Mouse (Mus musculus) lung, embryonic 14.5 days (tissue): ENCODE results near the gene 4930444G20Rik. TPM values are rescaled to one million over a fixed set of nuclear protein-coding genes. Genes with fewer than 3 reads are reported as not detected.
"Not testable (repeated sequence)": the region's sequence is repeated elsewhere in the genome, so short reads cannot be mapped to it uniquely, and the experiment has no call there.

ENCODE experiments used
- ATAC-seq: fragments of 200-750 bp; cut with Nextera tagmentation; 2 replicates; pipeline ENCODE4 v1.8.0; 2017; ENCODE audit warnings: mild to moderate bottlenecking, moderate TSS enrichment, moderate library complexity; ENCODE audit not compliant: insufficient read depth
- DNase-seq: peaks from one replicate; pipeline ENCODE4 v3.0.0-alpha.2; 2015
- H3K27ac ChIP-seq: fragments of 300-500 bp; sonication (generic); 2 replicates; pipeline ENCODE4 v1.5.1; 2014; ENCODE audit warnings: low read depth, mild to moderate bottlenecking, moderate library complexity
- H3K27me3 ChIP-seq: fragments of 300-500 bp; sonication (generic); 2 replicates; pipeline ENCODE4 v1.6.1; 2014; ENCODE audit warnings: low read length, control low read depth; ENCODE audit not compliant: insufficient read depth
- H3K36me3 ChIP-seq: fragments of 300-500 bp; sonication (generic); 2 replicates; pipeline ENCODE4 v1.6.1; 2014; ENCODE audit warnings: control low read depth; ENCODE audit not compliant: insufficient read depth
- H3K4me1 ChIP-seq: fragments of 300-500 bp; sonication (generic); 2 replicates; pipeline ENCODE4 v1.6.1; 2014; ENCODE audit warnings: antibody characterized with exemption, control low read depth; ENCODE audit not compliant: insufficient read depth
- H3K4me2 ChIP-seq: fragments of 300-500 bp; sonication (generic); 2 replicates; pipeline ENCODE4 v1.6.1; 2014; ENCODE audit warnings: mild to moderate bottlenecking
- H3K4me3 ChIP-seq: fragments of 300-500 bp; sonication (generic); 2 replicates; pipeline ENCODE4 v1.5.1; 2014; ENCODE audit warnings: low read depth, low read length
- H3K9ac ChIP-seq: fragments of 300-500 bp; sonication (generic); 2 replicates; pipeline ENCODE4 v1.6.1; 2014
- H3K9me3 ChIP-seq: fragments of 300-500 bp; sonication (generic); 2 replicates; pipeline ENCODE4 v1.6.1; 2016; ENCODE audit warnings: low read depth, low read length, control low read depth
- CTCF ChIP-seq: IDR thresholded peaks from 2 replicates; pipeline ENCODE4 v1.5.1; 2016; ENCODE audit warnings: antibody characterized with exemption, low read depth
- WGBS: fragments of 180-500 bp; shearing (Covaris S2); extraction: QIAGEN DNeasy Blood & Tissue Kit; methylation state at CpG from one replicate; pipeline ENCODE4 v1.1.7; 2014; 5-methylcytosine and 5-hydroxymethylcytosine counted together
- polyA plus RNA-seq: library from polyadenylated mRNA; unstranded; fragments of >200 nt; fragmentation: Nextera tagmentation; extraction: Ambion mirVana; gene quantifications from 2 replicates; pipeline ENCODE4 v1.2.1, GENCODE M21; 2014

Gene 4930444G20Rik
- polyA plus RNA-seq = not detected in 2 replicates

DNA sequence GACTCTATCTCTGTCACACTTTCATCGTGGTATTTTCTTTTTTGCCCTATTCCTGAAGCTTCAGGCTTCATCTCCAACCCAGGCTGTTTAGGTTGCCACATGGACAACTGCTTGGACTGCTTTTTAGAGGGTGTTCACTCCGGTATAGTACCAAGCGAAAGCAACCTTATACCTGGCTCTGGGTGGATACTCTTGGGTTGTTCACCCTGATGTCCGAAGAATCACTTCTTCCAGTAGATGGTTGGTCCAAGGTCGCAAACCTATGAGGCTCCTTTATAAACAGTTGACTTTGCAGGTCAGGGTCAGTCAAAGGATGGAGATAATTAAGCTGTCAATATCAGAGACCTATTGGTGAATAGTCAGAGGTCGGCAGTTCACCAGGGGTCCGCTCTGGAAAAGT is at the start of gene 4930444G20Rik:
Gene 4930444G20Rik (minus strand): TSS at position 101 of the 400 bp plus-strand sequence.
- not testable (repeated sequence) for H3K4me2 ChIP-seq, DNase-seq, H3K4me1 ChIP-seq, H3K9ac ChIP-seq, H3K9me3 ChIP-seq, H3K27ac ChIP-seq, H3K27me3 ChIP-seq, H3K36me3 ChIP-seq, H3K4me3 ChIP-seq, ATAC-seq
- 90% methylated on average over 7 of the region's 7 CpGs for WGBS

DNA sequence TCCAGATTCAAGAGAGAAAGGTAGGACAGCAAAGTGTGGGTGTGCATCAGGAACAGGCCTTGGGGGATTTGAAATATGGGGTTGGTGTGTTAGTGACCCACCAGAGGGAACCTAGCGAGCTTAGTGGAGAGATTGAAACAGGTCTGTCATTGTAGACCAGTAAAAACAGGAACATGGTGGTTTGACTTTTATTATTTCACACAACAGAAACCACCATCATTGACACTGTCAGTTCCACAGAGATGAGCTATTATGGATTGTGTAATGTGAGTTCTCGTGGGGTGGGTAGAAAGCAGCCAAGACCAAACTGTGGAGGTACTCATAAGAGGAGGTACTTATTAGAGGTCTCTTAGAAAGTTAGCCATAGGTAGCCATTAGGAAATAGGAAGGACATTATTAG is 6.7 kb upstream of the 4930444G20Rik start:
- Histone ChIP-seq H3K9me3 (no peaks in the 10 kb centered on the region), H3K4me2 (no peak overlapping the region), H3K27me3 (no peaks in the 10 kb centered on the region), H3K9ac (no peak overlapping the region), H3K4me3 (no peak overlapping the region), H3K36me3 (no peaks in the 10 kb centered on the region), H3K4me1 (no peaks in the 10 kb centered on the region), H3K27ac (no peak overlapping the region)
- no peak for ATAC-seq
- no peak for DNase-seq
- 87% methylated on average over 2 of the region's 2 CpGs for WGBS
- no peak for TF ChIP-seq CTCF

DNA sequence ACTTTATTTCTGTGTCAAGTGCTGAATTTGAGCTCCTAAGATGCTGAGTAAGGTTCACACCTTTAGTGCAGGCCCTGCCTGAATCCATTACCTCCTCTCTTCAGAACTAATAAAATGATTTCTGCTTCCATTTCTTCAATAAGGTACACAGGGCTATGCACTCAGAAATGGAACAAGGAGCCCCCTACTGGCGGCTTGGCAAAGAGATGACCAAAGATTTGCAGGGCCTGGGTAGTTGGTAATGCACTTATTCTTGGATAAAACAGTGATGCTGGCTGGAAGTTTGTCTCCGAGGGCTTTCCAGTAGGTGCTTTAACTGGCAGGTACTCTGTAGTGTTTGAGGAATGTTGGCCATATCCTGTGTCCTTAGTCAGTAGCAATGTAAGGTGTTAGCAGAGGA is 4.9 kb upstream of the 4930444G20Rik start:
- Histone ChIP-seq H3K27me3 (no peaks in the 10 kb centered on the region), H3K4me1 (no peaks in the 10 kb centered on the region), H3K9ac (no peak overlapping the region), H3K9me3 (no peaks in the 10 kb centered on the region), H3K27ac (no peak overlapping the region), H3K4me2 (no peak overlapping the region), H3K36me3 (no peaks in the 10 kb centered on the region), H3K4me3 (no peak overlapping the region)
- peak; percentile 17 for DNase-seq
- WGBS = 62% methylated on average over 2 of the region's 2 CpGs
- no peak for ATAC-seq
- TF ChIP-seq CTCF = peak; percentile 31

DNA sequence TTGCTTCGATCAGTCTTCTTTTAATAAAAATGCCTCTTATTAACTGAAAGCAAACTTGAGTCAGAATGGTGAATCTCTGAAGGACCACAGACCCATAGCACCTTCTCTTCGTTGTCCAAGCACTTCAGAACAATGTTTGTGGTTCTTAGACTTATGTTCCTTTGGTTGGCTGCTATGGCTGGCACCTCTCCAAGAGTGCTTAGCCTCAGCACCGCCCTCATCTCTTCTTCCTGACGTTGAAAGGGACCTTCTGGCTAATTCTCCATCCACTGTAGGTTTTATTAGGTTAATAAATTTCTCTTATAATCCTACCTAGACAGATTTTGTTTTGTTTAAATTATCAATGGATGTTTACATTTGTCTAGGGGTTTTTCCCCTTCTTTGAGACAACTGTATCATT is 2.7 kb upstream of the 4930444G20Rik start:
- Histone ChIP-seq H3K4me2 (no peak overlapping the region), H3K27me3 (no peaks in the 10 kb centered on the region), H3K9me3 (no peaks in the 10 kb centered on the region), H3K4me3 (no peak overlapping the region), H3K36me3 (no peaks in the 10 kb centered on the region), H3K4me1 (no peaks in the 10 kb centered on the region), H3K27ac (no peak overlapping the region), H3K9ac (no peak overlapping the region)
- 35% methylated on average over 4 of the region's 4 CpGs for WGBS
- TF ChIP-seq CTCF = no peak
- no peak for ATAC-seq
- DNase-seq = peak; percentile 66

DNA sequence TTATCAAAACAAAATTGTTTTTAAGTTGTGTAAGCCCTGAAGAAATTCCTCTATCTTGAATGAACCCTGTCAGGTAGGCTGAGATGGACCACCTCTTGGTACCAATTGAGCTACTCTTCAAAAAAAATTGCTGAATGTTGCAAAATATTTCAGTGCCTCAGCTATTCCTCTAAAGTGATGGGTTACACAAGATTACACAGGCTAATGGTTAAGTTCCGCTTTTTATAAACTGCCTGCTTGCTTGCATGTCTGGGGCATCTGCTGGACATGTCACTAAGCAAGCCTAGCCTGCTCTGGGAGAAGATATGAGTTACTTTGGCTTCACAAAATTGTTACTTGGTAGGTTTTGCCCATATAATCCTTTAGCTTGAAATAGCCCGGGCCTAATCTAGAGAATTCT is 2.3 kb upstream of the 4930444G20Rik start:
- WGBS = 77% methylated on average over 2 of the region's 2 CpGs
- Histone ChIP-seq H3K9ac (no peak overlapping the region), H3K4me1 (no peaks in the 10 kb centered on the region), H3K4me2 (no peak overlapping the region), H3K27me3 (no peaks in the 10 kb centered on the region), H3K36me3 (no peaks in the 10 kb centered on the region), H3K4me3 (no peak overlapping the region), H3K27ac (no peak overlapping the region), H3K9me3 (no peaks in the 10 kb centered on the region)
- ATAC-seq (no peak), DNase-seq (no peak)
- no peak for TF ChIP-seq CTCF

DNA sequence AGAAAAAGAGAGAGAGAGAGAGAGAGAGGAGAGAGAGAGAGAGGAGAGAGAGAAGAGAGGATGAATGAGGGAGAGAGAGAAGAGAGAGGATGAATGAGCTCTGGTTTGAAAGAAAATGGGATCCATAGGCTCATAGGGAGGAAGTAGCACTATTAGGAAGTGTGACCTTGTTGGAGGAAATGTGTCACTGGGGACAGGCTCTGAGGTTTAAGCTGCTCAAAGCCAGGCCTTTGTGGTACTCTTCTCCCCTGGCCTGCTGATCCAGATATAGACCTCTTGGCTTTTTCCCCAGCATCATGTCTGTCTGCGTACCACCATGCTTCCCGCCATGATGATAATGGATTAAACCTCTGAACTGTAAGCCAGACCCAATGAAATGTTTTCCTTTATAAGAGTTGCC is 8.5 kb downstream of the 4930444G20Rik start:
- Histone ChIP-seq H3K4me2 (peak overlapping the region; percentile 76), H3K36me3 (no peaks in the 10 kb centered on the region), H3K4me1 (no peaks in the 10 kb centered on the region), H3K27ac (no peak overlapping the region), H3K9me3 (no peaks in the 10 kb centered on the region), H3K4me3 (no peak overlapping the region; the same call in 1 of the 2 replicates), H3K9ac (no peak overlapping the region), H3K27me3 (no peaks in the 10 kb centered on the region)
- ATAC-seq (no peak), DNase-seq (no peak)
- TF ChIP-seq CTCF = no peak
- 83% methylated on average over 2 of the region's 2 CpGs for WGBS

DNA sequence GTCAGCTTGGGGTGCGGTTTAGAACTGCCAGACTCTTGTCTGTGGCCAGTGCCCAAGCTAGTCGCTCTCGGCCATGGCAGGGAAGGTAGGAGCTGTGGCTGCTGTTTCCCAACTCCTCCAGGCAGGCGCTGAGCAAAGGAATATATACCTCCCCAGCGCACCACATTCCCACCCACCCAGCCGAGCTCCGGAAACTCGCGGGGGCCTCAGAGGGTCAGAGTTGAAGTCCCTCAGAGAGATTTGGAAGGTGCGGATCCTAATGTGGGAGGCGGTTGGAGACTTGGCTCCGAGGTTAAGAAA is 8.9 kb downstream of the 4930444G20Rik start:
- ATAC-seq (no peak; the same call in 1 of the 2 replicates), DNase-seq (no peak)
- H3K4me1 ChIP-seq = no peaks in the 10 kb centered on the region
- H3K9me3 ChIP-seq = no peaks in the 10 kb centered on the region
- peak overlapping the region; percentile 36; the same call in 1 of the 2 replicates for H3K9ac ChIP-seq
- peak overlapping the region; percentile 76 for H3K4me2 ChIP-seq
- no peak overlapping the region for H3K27ac ChIP-seq
- H3K36me3 ChIP-seq = no peaks in the 10 kb centered on the region
- TF ChIP-seq CTCF = no peak
- 16% methylated on average over 12 of the region's 12 CpGs for WGBS
- H3K4me3 ChIP-seq = peak overlapping the region; percentile 49
- H3K27me3 ChIP-seq = no peaks in the 10 kb centered on the region
